Mouse (Mus musculus): ENCODE measurements at regions not wholly inside any gene's neighbourhood (a gene's known extent, or its start where the extent isn't known, plus 50 kb on each side); places are given as distances from the start of the nearest gene placed in this dataset.

DNA sequence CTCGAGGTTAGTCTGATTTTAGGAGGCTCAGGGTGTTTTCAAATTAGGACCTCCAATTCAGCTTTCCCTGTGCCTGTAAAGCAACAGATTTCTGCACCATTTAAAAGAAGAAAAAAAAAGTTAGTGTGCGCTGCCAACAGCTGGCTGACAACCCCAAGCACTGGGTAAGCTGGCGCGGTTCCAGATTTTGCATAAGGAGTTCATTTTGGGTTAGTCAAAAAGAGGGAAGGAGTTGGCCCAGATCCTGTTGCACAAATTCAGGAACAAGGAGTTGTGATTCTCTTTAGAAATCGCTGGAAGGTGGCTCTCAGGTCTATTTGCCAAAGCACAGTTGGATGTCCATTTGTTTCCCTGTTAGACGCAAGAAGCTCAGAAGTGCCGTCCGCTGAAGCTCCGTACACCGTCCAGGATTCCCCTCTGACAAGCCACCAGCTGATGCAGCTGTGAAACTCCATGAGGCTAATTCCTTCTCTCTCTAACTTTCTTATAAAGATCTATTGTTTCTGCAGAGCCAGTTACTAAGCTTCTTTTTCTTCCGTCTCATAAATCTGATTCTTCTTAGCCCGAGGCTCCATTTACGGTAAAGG lies 184.6 kb downstream of the Cand1 start:
- no peak for DNase-seq (ENCODE audit: low spot score in 2 of 2)

DNA sequence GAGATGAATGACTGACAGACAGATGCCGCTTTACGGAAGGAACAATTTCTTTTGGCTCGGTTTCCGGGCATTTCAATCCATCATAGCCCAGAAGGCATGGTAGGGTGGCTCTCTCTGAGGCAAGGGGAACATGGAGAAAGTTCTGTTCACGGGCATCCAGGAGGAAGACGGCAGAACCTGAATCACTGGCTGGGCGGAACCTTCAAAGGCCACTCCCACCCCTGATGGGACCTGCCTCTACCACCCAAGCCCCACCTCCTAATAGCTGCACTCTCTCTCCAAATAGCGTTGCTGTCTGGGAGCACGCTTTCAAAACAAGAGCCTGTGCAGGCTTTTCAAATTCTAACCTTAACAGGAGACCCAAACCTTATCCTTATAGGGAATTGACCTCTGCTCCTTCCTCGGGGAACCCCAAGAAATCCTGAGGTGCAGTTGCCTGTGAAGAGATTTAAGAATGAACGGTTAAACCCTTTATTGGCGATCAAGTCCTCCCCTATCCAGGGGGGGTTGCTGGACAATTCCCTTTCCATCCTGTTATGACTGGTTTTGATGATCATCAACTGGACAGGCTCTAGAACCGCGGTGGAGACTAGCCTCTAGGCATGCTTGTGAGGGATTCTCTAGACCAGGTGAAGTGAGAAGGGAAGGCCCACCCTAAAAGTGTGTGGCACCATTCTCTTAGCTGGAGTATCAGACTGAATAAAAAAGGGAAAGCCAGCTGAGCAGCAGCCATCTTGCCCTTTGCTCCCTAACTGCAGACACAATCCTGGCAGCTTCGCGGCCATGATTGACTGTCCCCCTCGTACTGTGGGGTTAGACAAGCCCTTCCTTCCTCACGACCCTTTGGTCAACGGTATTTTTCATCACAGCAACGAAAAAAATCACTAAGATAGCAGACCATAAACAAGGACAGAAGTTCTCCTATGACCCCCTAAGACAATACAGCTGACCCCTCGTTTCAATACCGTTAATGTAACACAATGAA lies 184.5 kb upstream of the Dyrk2 start:
- no peak for DNase-seq (ENCODE audit: low spot score in 2 of 2)

DNA sequence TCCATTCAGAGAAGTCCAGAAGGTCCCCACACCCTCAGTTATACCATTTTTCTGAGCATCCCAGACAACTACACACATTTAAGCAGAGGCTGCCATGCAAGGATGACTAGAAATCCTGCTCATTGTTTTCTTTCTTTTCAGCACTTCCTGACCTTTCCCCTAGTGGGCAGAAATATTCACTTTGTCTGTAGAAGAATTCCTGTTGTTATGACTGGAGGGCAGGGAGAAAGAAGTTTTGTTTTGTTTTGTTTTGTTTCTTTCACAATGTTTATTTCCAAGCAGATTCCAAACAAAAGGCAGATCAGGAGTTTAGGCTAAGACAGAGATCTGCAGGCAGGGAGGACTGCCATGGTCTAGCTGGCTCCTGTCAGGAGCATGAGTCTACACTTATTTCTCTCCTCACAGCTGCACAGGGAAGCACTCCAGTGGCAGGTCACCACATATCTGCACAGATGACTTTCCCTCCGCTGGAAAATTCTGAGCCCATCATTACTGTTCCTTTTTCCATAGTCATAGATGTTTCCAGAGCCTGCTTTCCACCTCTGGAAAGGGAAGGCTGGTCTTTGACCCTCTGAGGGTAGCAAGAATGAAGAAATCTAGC lies 182.5 kb upstream of the Dyrk2 start:
- no peak for DNase-seq (ENCODE audit: low spot score in 2 of 2)

DNA sequence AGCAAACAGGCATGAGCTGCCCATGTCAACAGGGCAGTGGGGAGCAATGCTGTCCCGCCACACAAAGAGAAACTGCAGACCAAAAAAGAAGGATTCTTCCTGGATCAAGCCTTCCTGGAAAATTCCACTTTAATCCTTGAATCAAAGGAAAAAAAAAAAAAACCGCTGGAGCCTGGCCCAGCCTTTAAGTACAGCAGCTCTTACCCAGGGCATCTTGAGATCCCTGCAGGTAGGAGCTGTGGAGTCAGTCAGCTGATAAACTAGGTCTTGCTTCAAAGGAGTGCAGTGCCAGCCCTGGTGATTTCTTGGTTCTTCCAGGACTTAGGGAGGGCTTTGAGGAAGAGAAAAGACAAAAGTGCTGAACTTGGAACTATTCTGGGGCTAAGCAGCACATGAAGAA lies 181.6 kb upstream of the Dyrk2 start:
- DNase-seq (ENCODE audit: low spot score in 2 of 2), result no peak

DNA sequence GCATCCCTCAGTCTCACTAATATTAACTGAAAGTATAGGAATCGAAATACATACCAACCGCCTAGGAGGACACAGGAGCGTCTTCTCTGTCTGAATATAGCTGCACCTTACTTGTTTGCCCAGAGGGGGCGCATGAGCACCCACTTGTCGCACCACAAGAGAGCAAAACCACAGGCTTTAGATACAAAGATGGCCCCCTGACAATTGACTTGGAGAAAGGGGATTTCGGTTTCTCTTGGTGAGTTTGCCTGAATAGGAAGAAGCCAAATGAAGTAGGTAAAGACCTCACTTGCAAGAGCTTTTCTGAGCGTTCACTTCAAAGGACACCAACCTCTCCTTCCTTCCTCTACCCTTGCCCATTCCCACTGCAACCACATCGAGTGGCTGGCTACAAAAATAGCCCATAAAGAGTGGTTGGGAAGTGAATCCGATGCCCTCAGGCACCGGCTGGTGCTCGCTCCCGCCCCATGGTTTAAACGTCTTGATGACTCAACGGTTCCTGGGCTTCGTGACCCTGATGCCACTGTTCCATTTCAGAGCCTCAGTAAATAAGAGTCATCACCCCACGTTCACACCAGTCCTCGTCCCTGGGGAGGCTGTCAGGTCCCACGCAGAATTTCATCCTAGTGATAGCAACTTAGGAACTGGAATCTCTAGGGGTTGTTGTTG lies 180.1 kb upstream of the Dyrk2 start:
- DNase-seq (ENCODE audit: low spot score in 2 of 2), result peak; percentile 14 to 37

DNA sequence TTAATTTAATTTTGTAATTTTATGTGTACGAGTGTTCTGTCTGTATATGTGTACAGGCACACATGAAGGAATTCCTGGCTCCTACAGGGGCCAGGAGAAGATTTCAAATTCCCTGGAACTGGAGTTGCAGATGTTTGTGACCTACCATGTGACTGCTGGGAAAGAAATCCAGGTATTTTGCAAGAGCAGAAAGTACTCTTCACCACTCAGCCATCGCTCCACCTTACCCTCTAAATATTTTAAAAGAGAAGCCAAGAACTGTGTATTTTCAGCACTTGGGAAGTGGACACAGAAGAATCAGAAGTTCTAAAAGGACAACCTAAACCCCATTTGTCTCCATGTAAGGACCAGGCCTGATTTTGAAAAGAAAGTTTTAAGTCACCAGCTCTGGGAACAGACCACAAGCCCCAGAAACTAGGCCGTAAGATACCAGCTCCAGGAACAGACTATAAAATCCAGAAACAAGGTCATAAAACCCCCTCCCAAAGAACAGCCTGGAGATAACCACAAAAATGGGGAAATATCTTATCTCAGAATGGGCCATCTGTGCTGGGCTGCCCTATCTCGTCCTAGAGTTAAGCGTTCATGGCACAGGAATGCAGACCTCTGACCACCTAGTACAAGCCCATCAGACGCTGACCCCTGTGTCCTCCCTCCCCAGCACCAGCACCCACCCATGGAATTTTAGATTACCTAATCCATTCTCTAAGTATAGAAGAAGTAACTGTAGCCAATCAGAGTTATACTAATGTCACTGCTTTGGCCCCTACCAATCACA lies 178.8 kb upstream of the Dyrk2 start:
- DNase-seq (ENCODE audit: low spot score in 2 of 2), result no peak

DNA sequence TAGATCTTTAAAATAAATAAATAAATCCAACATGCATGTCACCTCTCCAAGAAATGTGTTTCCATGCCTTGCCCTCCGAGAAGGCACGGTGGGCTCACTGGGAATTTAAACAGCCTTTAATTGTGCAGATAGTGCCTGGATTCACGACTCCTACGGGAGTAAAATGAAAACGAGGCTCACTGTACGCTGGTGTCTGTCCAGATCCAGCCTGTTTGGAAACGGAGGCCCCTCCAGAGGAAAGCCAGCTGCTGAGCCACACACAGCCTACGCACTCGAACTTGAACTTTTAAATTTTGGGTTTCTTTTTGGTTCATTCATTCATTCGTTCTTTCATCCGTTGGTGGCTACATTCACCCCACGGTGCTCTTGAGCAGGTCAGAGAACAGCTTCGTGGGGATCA lies 175.1 kb upstream of the Dyrk2 start:
- DNase-seq (ENCODE audit: low spot score in 2 of 2), result no peak

DNA sequence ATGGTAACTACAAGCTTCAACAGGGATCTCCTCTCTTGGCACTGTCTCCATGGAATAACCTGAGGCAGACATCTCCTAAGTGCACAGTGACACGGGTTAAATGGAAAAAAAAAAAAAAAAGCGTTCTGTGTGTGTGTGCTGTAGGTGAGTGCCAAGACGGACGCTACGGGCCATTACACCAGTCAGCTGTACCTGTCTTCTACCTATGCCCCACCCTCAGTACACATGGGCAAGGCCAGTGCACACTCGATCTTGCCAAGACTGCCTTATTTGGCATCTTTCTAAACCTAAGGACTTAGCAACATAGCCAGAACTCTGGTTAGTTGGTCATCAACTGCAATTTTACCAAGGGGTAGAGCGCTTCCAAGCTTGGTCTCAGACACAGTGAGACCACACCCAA lies 173.1 kb upstream of the Dyrk2 start:
- DNase-seq (ENCODE audit: low spot score in 2 of 2), result no peak

DNA sequence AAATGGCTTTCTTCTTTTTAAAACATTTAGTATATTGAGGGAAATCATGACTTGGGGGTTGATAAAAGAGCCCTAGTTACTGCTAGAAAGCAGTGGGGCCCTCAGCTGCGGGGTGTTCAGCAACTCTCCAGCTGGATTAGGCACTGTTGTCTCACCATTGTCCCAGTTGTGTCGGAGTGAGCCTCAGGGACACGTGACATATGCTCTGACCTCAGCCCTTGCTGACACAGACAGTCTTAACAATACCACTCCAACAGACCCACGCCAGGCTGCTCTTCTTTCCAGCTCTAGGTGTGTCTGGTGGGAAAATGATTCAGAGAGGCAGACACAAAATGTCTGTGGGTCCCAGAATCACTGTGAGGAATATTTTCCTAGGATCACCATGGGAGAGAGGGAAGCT lies 170.2 kb upstream of the Dyrk2 start:
- DNase-seq (ENCODE audit: low spot score in 2 of 2), result no peak

DNA sequence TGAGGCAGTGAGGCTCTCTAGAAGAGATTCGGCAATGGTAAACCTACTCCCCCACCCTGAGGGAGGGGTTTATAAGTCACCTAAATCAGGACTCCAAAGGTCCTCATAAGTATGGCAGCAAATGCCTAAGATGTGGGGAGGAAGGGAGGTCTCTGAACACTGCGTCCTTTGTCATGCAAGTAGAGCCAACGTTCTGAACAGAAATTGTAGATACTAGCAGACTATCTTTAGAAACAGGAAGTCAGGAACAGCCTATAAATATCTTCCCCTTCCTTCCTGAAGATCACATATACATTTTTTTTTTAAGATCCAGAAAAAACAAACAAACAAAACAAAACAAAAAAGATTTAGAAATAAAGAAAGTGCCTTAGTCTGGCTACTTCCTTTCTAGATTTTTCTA lies 169.7 kb upstream of the Dyrk2 start:
- no peak for DNase-seq (ENCODE audit: low spot score in 2 of 2)

DNA sequence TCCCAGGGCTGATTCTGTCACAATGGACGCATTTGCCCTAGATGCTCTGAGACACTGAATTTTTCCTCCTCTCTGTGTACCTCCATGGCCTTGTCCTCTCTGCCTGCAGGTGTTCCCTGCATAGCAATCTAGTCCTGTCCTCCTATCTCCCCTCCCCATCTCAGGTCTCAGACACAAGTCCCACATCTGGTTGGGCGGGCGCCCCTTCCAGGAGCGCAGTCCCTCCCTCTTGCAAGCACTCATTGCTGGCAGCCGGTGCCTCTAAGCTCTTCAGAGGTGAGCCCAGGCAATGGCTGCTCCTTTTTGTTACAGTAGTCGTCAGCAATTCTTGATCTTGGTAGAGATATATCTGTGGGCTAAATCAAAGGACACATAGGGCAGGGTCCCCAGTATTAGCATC lies 169.0 kb upstream of the Dyrk2 start:
- DNase-seq (ENCODE audit: low spot score in 2 of 2), result no peak

DNA sequence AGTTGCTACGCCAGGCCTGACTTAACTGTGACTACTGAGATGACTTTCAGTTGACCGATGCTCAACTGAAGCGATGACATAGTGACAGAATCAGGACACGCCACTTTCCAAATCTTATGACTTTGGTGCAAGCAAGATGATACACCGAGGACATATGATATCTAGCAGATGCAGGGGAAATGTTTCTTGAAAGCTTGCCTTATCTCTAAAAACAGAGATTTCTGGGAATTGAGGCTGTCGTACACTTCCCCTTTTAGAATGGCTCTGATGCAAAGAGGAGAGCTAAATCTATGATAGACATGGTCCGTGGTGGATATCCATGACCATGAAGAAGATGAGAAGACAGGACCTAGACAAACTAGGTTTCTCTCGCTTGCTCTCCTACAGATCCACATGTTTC lies 167.8 kb upstream of the Dyrk2 start:
- no peak for DNase-seq (ENCODE audit: low spot score in 2 of 2)

DNA sequence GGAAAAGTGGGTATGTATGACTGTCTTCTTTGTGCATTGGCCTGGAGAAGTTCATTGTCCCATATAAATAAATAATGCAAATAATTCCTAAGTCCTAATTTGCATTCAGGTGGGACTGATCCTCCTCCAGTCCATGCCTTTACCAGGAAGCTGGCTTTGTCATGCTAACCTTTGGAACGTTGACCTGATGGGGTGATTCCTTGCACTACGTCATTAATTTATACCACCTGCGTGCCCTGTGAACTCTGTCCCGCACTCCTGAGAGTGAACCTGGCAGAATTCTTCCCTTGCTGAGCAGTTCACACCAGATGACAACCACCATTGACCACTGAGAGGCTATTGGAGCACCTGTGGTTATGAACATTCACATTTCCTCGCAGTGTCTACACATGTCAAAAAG lies 165.9 kb upstream of the Dyrk2 start:
- no peak for DNase-seq (ENCODE audit: low spot score in 2 of 2)

DNA sequence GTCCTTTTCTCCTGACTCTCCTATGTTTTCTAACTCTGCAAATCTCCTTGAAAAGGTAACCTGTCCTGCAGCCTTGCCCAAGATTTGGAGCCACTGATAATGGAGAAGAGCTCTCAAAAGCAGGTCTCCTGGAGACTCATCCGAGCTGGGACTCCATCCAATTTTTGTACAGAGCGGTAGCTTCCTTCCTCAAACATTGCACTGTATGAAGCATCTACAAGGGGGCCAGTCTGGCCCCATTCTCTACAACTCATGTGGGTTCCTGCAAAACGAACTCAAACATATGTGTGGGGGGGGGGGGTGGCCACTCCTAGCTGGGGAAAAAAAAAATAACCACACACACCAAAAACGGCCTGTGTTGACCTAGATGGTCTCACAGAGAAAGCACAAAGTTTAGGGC lies 164.4 kb upstream of the Dyrk2 start:
- DNase-seq (ENCODE audit: low spot score in 2 of 2), result no peak

DNA sequence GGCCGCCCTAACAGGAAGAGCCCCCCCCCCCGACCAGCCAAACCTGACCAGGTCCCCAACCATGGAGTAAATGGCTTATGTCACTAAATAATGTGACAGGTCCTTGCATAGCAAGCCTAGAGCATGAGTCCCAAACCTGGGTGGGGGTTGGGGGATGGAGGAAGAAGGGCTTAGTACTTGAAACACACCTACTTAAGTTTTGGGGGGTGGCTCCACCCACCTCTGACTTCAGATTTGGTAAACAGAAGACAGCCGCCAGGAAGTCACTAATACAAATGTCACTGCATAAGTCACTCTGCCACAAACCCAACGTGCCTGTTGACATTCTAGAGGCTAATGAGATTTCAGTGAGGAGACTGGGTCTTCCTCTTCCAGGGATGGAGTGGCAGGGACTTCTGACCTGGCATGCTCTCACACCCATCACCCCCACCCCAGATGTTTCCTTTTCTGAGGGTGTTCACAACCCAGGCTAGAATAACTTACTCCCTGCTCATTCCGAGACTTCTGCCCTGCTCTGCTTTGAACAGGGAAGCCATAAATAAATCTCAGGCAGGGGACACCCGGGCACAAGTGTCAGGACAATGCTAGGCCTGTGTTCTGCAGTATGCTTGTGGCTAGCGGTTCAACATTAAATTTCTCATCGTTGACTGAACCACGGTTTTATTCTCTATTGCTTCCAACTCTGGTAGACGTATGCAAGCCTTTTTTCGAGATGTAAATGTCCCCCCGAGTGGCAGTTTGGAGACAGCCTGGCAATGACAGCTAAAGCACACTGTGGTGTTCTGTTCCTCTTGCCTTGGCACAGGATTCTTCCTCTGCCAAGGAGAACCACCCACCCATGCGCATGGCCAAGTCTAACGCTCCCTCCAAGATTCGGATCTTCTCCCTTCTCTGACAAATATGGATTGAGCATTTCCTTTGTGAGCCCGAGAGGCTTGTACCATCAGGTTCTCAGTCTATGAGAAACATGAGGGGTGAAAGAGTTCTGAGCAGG lies 161.6 kb upstream of the Dyrk2 start:
- peak; percentile 31 to 35 for DNase-seq (ENCODE audit: low spot score in 2 of 2)

DNA sequence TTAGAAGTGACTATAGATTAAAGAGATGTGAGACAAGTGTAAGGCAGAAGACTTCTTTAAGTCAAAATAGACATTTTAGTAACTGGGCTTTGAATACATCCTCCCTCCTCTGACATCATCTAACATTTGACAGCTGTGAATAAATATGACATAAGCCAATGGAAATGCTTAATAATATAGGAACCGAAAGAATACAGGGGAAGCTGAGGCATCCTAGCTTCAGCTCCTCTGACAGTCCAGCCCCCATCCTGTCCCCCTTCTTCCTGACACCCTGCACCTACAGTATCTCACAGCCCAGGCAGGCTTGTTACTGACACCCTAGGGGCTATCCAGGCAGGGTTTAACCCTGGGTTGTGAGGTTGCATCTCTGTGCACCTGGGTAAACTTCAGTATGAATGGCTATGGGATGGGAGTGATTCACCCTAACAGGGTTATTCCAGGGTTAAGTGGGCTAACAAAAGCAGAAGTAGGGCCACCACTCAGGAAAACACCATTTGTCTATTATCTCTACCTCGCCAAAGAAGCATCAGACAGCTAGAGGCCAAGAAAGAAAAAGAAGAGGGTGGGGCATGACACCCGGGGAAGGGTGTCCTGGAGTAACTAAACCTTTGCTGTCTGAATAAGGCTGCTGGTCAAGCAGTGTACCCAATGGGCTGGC lies 158.6 kb upstream of the Dyrk2 start:
- no peak for DNase-seq (ENCODE audit: low spot score in 2 of 2)

DNA sequence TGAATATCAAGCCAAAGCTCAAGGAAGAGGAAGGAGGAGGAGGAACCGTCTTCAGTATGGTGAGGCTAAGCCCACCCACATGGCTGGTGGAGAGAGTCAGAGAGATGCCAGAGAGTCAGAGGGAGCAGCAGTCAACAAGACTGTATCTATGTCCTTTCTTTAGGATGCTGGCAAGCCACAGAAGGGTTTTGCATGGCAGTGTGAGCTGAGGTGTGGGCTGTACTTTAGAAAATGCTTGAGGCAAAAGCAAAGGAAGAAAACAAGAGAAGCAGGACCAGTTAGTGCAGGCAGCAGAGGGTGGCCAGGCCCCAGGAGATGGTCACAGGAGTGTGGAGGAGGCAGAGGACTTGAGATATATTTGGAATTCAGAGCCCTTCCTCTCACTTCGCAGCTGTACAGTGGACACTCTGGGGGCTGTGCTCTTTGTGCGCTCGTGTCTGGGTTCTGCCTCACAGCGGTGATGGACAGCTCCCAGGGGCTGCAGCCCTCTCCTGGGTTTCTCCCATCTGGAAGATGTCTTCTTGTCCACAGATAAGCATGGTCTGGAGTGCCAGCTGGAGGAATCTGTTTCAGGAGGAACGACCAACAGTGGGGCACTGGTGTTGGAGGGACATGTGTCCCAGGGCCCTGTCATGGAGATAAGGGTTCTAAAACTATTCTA lies 157.4 kb upstream of the Dyrk2 start:
- no peak for DNase-seq (ENCODE audit: low spot score in 2 of 2)

DNA sequence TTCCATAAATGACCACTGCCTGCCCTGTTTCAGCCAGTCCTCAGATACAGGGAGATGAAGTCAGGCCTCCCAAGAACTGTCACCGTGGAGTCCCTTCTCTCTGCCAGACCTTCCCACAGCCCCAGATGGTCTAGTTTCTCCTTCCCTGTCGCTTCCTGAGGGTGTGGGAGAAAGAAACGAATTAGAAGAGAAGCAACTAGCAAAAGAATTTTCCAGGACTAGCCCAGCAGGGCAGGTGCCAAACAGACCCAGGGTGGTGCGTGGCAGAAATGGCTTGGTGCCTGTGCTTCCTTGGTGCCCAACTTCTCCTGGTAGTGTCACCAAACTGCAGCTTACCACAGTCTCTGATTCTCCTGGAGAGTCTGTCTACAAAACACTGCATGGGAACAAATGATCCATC lies 156.3 kb upstream of the Dyrk2 start:
- no peak for DNase-seq (ENCODE audit: low spot score in 2 of 2)

DNA sequence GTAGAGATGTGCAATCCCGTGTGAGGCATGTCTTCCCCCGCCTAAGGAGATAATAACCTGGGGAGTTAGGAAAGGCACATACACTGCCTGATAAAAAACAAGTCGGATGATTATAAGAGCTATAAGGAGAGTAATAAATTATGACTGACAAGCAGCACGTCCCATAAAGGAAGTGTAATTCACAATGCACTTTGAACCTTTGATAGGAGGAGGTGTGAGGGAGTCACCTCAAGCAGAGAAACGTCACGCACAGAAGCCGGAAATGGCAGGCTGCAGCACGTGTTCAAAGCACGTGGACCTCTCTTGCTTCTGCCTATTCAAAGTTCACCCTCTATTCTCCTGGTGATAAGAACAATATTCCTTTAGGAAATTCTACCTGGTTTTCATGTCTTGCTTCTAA lies 154.4 kb upstream of the Dyrk2 start:
- no peak for DNase-seq (ENCODE audit: low spot score in 2 of 2)
